Mouse (Mus musculus) natural killer cell, adult 2 months (primary cell): ENCODE results near the gene Cherp.

Experiments used
- DNase-seq, 2 experiments: peaks; one replicate each; pipeline ENCODE4 v3.0.0; 2022; ENCODE audit warnings: low spot score in 2 of 2

Gene Cherp

GRCm38 (mm10) chr8:72474826-72475546 is at the start of gene Cherp:
TSS of gene Cherp (minus strand) at chr8:72475226.
- peak; percentile 96 to 97 for DNase-seq

DNA sequence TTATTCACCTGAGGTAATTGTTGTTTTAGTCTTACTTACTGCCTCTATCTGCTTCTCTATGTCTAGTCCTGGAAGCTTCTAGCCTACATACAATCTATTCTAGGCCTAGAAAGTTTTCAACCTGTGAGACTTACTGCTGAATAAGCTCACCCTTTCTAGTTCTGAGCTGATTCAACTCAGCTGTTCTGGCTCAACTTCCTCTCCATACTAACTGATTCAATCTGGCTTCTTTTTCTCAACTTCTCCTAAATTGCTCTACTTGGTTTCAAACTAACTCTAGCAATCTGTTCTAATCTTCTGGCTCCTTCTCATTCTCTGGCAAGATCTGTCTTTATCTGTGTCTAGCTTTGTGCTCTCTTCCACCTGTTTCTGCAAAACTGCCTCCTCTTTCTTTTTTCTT is 46.9 kb upstream of the Cherp start:
- DNase-seq, result no peak

GRCm38 (mm10) chr8:72517421-72517988 is 42.5 kb upstream of the Cherp start:
- DNase-seq, result no peak

DNA sequence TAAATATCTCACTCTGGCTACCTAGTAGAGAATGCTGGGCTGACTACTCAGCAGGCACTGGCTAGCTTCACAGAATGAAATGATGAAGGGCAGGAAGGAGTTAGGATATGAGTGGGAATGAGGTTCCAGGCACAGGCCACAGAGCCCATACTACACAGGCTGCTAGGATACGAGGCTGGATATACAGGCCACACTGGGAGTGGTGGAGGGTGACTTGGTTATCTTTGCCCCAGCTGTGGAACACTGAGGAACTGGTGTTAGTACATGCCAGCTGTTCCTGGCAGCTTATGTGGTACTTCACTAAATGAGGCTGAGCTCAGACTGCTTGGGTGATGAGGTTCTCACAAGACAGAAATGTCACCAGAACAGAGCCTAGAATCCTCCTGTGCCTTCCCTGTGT is 38.1 kb upstream of the Cherp start:
- DNase-seq, result no peak

DNA sequence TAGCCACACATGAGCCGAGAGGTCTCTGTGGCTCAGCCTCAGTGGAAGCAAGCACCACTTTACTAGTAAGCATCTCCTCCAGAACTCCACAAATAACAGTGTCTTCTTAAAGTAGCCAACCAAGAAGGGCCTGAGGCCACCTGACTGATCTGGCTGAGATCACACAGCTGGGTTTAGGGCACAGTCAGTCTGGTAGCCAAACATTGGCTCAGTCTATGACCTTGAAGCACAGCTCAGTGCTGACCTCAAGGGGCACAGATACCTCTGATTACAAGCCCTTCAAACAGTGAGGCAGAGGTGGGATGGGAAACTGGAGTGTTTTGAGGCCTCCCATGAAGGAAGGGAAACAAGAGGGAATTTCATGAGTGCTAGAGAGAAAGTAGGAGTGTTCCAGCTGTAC is 37.6 kb upstream of the Cherp start:
- no peak for DNase-seq

- DNase-seq, result no peak
Measured at GRCm38 (mm10) chr8:72507505-72507904, 32.5 kb upstream of the Cherp start.

DNA sequence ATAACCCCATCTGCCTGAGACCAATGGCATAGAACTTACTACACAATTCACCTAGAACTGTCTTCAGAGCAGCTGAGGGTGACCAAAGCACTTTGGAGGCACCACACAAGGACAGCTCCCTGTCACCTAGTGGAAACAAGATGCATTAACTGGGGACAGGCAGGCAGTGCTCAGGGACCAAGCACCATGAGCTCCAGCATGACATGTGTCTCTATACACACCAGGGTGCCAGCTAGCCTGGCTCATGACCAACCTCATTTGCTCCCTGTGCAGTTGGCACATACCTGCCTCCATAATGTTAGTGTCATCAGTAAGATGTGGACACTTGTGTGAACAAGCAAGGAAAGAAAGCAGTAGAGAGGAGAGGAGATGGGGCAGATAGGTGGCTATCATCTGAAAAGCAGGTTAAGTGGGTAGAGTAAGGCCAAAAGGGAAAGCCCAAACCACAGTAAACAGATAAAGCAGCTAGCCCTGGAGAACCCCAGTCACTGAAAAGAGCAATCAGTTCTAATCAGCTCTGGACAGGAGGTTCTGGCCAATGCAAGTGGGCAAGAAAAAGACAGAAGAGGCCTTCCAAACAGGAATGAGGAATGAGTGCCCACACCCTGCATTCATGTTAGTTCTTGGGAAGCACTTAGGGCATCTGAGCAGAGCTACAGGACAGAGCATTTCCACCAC is 29.8 kb upstream of the Cherp start:
- no peak for DNase-seq

GRCm38 (mm10) chr8:72504137-72504536 is 29.1 kb upstream of the Cherp start:
- no peak for DNase-seq

DNA sequence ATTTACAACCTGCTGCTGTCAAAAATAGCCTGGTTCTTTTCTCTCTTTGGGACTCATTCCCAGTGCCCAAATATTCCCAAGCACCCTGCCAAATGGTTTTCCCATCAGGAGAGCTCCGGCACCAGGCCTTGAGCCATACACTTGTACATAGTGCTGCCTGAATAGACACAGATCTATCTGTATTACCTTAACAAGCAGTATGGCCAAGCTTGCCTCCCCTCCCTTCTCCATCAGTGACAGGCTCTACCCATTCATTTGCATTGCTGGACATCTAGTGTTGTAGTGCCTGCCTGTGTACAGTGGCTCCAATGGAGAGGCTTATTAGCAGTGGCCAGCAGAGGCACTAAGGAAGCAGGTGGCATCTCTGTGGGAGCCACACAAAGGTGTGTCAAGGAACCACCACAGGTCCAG is 25.5 kb upstream of the Cherp start:
- no peak for DNase-seq

GRCm38 (mm10) chr8:72499521-72500284 is 24.7 kb upstream of the Cherp start:
- no peak for DNase-seq

GRCm38 (mm10) chr8:72498527-72498926 is 23.5 kb upstream of the Cherp start:
- no peak for DNase-seq

DNA sequence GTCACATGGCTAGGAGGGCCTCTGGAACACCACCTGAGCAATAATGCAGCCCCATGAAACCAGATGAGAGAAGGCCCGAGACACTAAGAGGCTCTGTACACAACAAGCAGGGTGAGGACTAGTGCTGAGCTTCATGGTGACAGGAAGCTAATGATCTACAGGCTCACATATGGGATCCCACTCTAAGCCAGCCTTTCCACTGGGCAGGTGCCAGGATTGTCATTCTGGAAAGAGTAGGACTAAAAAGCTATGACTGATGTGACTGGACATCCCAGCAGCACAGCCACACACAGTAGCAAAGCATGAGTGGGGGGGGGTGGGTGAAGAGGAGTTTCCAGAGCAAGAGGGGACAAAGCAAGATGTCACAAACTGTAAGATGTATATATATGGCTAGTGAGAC is 22.9 kb upstream of the Cherp start:
- DNase-seq, result no peak

DNA sequence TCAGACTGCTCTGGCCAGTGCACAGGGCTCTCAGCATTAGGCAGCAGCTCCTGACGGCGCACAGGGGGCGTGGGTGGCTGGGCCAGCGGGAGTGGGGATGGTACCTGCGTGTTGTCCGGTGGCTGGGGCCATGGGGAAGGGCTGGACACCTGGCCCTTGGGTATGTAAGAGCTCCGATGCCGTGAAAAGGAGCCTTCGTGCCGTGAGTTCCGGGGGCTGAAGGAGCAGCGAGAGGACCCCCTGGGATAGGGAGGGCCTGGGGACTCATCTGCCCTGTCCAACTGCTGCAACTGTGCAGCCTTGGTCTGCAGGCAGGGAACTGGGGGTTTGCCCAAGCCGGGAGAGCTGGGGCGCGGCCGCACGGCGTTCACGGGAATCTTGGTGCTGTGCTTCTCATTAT is 21.2 kb upstream of the Cherp start:
- no peak for DNase-seq

DNA sequence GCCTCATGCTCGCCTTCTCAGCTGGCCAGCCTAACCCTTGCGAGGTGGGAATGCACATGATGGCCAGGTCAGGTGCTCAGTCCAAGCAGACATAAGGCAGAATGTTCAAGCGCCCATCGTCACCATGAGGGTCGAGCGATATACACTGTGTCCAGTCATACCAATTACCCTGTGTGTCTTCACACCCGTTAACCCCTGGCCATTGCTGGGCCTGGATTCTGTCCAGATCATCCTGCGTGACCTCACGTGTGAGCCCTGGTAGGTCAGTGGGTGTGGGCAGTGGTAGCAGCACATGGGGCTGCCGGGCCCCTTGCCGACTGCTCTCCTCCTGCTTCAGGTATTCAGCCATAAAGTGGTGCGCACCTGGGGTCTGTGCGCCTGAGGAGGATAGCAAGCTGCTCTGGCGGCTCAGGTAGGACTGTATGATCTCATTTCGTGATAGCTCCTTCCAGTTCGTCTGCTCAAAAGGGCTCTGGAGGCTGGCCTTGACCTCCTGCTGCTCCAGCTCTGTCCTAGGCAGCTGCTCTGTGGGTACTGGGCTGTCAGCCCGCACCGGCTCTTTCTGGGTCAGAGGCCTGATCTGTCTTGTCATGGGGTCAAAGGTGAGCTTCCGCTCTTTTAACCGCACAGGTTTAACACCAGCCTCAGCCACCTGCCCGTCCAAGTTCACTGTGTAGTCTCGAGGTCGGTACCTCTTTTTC is 20.5 kb upstream of the Cherp start:
- DNase-seq, result no peak

DNA sequence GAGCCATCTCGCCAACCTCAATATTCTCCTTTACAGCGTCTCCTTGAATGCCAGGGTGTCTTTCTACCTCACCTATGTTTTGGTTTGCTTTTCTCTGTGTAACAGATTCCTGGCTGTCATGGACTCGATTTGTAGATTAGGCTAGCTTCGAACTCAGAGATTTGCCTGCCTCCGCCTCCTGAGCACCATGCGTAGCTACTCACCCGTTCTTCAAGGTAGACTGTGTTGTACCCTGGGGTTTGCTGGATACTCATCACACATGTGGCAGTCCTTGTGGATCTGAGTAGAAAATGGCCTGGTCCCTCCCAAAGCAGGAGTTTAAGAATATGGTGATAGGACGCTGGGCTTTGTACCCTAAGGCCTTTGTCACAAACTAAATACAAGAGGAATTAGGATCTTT is 18.4 kb upstream of the Cherp start:
- DNase-seq, result no peak

GRCm38 (mm10) chr8:72492622-72493081 is 17.6 kb upstream of the Cherp start:
- peak; percentile 99 for DNase-seq

DNA sequence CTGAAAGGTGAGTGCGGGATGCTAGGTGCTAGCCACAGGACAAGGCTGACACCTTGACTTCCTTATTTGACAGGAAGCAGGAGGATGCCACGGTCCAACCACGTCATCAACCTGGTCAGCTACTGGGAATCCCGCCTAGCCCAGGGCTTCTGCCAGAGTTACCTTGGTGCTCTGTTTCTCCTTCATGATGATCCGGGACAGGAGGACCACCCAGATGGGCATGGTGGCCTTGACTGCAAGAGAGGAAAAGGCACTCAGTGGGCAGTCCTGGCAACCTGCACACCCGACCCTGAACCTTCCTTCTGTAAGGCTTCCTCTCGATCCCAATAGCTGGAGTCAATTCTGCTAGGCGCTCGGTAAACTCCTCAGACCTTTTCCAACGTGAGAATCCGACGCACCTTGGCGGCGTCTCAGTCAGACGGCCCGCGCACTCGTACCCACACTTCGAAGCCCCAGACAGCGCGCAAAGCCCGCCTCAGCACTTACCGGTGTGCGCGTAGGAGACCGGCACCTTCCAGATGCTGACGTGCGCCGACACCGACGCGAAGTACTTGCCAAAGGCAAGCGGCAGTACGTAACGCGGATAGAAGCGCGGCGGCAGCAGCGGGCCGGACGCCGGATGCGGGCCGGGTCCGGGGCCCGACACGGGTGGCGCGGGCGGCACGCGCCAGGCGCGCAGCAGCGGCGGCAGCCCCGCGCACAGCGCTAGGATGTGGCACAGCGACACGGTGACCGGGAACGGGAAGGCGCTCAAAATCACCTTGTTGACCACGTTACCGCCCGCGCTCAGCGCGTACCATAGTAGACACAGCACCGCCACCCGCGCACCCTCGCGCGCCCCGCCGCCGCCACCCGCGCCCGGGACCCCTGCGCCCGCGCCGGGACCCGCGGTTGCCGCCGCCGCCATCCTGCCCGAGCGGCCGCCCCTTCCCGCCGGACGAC is 16.9 kb upstream of the Cherp start, which contains the start of gene Slc35e1:
TSS of gene Slc35e1 (minus strand) at position 935 of the 942 bp plus-strand sequence.
- peak; percentile 64 to 65 for DNase-seq

- no peak for DNase-seq
Measured at GRCm38 (mm10) chr8:72491017-72491416, 16.0 kb upstream of the Cherp start.

GRCm38 (mm10) chr8:72487014-72487413 is 12.0 kb upstream of the Cherp start:
- no peak for DNase-seq

DNA sequence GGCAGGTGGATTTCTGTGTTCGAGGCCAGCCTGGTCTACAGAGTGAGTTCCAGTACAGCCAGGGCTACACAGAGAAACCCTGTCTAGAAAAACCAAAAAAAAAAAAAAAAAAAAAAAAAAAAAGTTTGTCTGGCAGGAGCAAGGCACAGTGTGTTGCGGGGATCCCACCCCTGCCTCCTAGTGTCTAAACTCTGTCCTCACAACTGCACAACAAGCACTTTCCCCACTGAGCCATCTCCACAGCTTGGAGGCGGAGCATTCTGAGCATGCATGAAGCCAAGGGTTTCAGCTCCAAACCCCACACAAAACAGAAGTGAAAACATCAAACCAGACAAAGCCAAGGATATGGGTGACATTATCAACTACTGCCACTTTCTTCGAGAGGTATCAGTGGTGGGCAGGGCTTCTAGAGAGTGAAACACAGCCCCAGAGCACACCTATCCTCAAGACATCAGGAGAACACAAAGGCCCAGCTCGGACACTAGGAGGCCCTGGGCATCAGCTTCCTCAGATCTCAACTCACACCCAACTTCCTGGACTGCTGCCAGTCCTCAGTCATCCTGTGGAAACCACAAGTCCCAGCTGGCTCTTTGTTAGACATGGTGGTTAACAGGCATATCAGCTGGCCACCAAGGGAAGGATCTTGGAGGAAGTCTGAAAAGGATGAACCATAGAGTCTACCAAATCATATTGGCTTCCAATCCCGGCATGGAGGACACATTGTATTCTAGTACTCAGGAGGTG is 10.6 kb upstream of the Cherp start:
- DNase-seq, result peak; percentile 15 to 30
